Mouse (Mus musculus) forebrain, embryonic 10.5 days (tissue): ENCODE measurements around the gene Krtap10-4. TPM values are rescaled to one million over a fixed set of nuclear protein-coding genes. Genes with fewer than 3 reads are reported as not detected.
"Not testable (repeated sequence)": the region's sequence is repeated elsewhere in the genome, so short reads cannot be mapped to it uniquely, and the experiment has no call there.

Experiments
- DNase-seq: peaks from one replicate; pipeline ENCODE4 v3.0.0-alpha.2; 2017; ENCODE audit warnings: low spot score; ENCODE audit errors: extremely low spot score
- H3K27ac ChIP-seq: fragments of 300-500 bp; sonication (generic); 2 replicates; pipeline ENCODE4 v1.5.1; 2016; ENCODE audit warnings: mild to moderate bottlenecking
- H3K27me3 ChIP-seq: fragments of 300-500 bp; sonication (generic); 2 replicates; pipeline ENCODE4 v1.6.1; 2016; ENCODE audit warnings: mild to moderate bottlenecking; ENCODE audit not compliant: poor library complexity, severe bottlenecking
- H3K36me3 ChIP-seq: fragments of 300-500 bp; sonication (generic); replicated peaks from 2 replicates; pipeline ENCODE4 v1.6.1; 2016; ENCODE audit warnings: mild to moderate bottlenecking, moderate library complexity
- H3K4me1 ChIP-seq: fragments of 300-500 bp; sonication (generic); 2 replicates; pipeline ENCODE4 v1.6.1; 2016
- H3K4me3 ChIP-seq: fragments of 300-500 bp; sonication (generic); 2 replicates; pipeline ENCODE4 v1.5.1; 2016; ENCODE audit warnings: mild to moderate bottlenecking, moderate library complexity
- H3K9me3 ChIP-seq: fragments of 300-500 bp; sonication (generic); 2 replicates; pipeline ENCODE4 v1.6.1; 2016; ENCODE audit warnings: mild to moderate bottlenecking, moderate library complexity
- WGBS: fragments of 180-500 bp; shearing (Covaris S2); methylation state at CpG from one replicate; pipeline ENCODE4 v1.1.7; 2016; 5-methylcytosine and 5-hydroxymethylcytosine counted together
- polyA plus RNA-seq: library from polyadenylated mRNA; unstranded; fragments of >200 nt; fragmentation: Nextera tagmentation; extraction: Ambion mirVana; gene quantifications from 2 replicates; pipeline ENCODE4 v1.2.1, GENCODE M21; 2016

The Krtap10-4 gene
- polyA plus RNA-seq, 1 experiment from 2014 or later: not detected

GRCm38 (mm10) chr10:77776844-77777243, 50.1 kb downstream of the Krtap10-4 start, which contains the start of gene Gm7138:
Gene Gm7138, minus strand, starts transcription at chr10:77776944.
- H3K4me3 ChIP-seq, H3K27ac ChIP-seq, H3K4me1 ChIP-seq, H3K27me3 ChIP-seq, DNase-seq, H3K9me3 ChIP-seq, H3K36me3 ChIP-seq: not testable (repeated sequence)
- 71% methylated on average over 1 of the region's 1 CpGs for WGBS

Other genes starting within 250 kb of the Krtap10-4 start
- gene Pttg1ip, start 245.4 kb downstream of the Krtap10-4 start, polyA plus RNA-seq: 62.0 and 64.5 TPM in 2 replicates
- 439 and 448 TPM in 2 replicates for gene Sumo3, start 221.0 kb downstream of the Krtap10-4 start, polyA plus RNA-seq
- gene Gm49325, start 220.9 kb downstream of the Krtap10-4 start, polyA plus RNA-seq: 3.1 and 3.4 TPM in 2 replicates
- gene Ube2g2, start 204.8 kb downstream of the Krtap10-4 start, polyA plus RNA-seq: 102 and 104 TPM in 2 replicates
- gene Tspear, start 140.5 kb downstream of the Krtap10-4 start, polyA plus RNA-seq: 1.1 and 1.4 TPM in 2 replicates
- gene Gm19402, start 136.3 kb downstream of the Krtap10-4 start, polyA plus RNA-seq: not detected in 2 replicates
- gene Gm9508, start 129.9 kb downstream of the Krtap10-4 start, polyA plus RNA-seq: not detected in 2 replicates
- not detected in 2 replicates for gene Gm10272, start 120.5 kb downstream of the Krtap10-4 start, polyA plus RNA-seq
- not detected in 2 replicates for gene Gm10024, start 115.6 kb downstream of the Krtap10-4 start, polyA plus RNA-seq
- not detected in 2 replicates for gene Gm10142, start 111.3 kb downstream of the Krtap10-4 start, polyA plus RNA-seq
- not detected in 2 replicates for gene Krtap12-1, start 106.5 kb downstream of the Krtap10-4 start, polyA plus RNA-seq
- not detected in 2 replicates for gene Gm10100, start 100.6 kb downstream of the Krtap10-4 start, polyA plus RNA-seq
- gene Gm18596, start 84.5 kb downstream of the Krtap10-4 start, polyA plus RNA-seq: not detected in 2 replicates
- gene Gm9736, start 75.7 kb downstream of the Krtap10-4 start, polyA plus RNA-seq: not detected in 2 replicates
- gene Gm3233, start 67.4 kb downstream of the Krtap10-4 start, polyA plus RNA-seq: not detected in 2 replicates
- not detected in 2 replicates for gene Gm3238, start 55.8 kb downstream of the Krtap10-4 start, polyA plus RNA-seq
- not detected in 2 replicates for gene Gm7138, start 50.2 kb downstream of the Krtap10-4 start, polyA plus RNA-seq
- gene Gm3250, start 44.6 kb downstream of the Krtap10-4 start, polyA plus RNA-seq: not detected in 2 replicates
- gene Gm7137, start 38.9 kb downstream of the Krtap10-4 start, polyA plus RNA-seq: not detected in 2 replicates
- gene Gm9639, start 32.0 kb downstream of the Krtap10-4 start, polyA plus RNA-seq: not detected in 2 replicates
- not detected in 2 replicates for gene Gm19668, start 28.0 kb downstream of the Krtap10-4 start, polyA plus RNA-seq
- gene Gm9507, start 15.3 kb downstream of the Krtap10-4 start, polyA plus RNA-seq: not detected in 2 replicates
- not detected in 2 replicates for gene Gm2696, start 12.4 kb downstream of the Krtap10-4 start, polyA plus RNA-seq
- not detected in 2 replicates for gene Krtap10-10, start 8.9 kb upstream of the Krtap10-4 start, polyA plus RNA-seq
- not detected in 2 replicates for gene Gm36176, start 19.7 kb upstream of the Krtap10-4 start, polyA plus RNA-seq
- gene Gm10318, start 25.8 kb upstream of the Krtap10-4 start, polyA plus RNA-seq: not detected in 2 replicates
- gene Gm3285, start 34.9 kb upstream of the Krtap10-4 start, polyA plus RNA-seq: not detected in 2 replicates
- 2.4 and 2.5 TPM in 2 replicates for gene Lrrc3, start 75.4 kb upstream of the Krtap10-4 start, polyA plus RNA-seq
- 0.53 and 0.57 TPM in 2 replicates for gene Trpm2, start 143.5 kb upstream of the Krtap10-4 start, polyA plus RNA-seq
- 33.9 and 37.4 TPM in 2 replicates for gene 1810043G02Rik, start 151.4 kb upstream of the Krtap10-4 start, polyA plus RNA-seq
- 262 and 282 TPM in 2 replicates for gene Pfkl, start 183.0 kb upstream of the Krtap10-4 start, polyA plus RNA-seq
- gene Dnmt3l, start 214.9 kb upstream of the Krtap10-4 start, polyA plus RNA-seq: not detected in 2 replicates
- gene Aire, start 216.5 kb upstream of the Krtap10-4 start, polyA plus RNA-seq: 0.28 and 0.33 TPM in 2 replicates
- gene Icosl, start 242.2 kb upstream of the Krtap10-4 start, polyA plus RNA-seq: 2.6 and 2.9 TPM in 2 replicates